Mouse (Mus musculus) neural tube, embryonic 15.5 days (tissue): ENCODE results near the gene Pwwp2b. TPM values are rescaled to one million over a fixed set of nuclear protein-coding genes. Genes with fewer than 3 reads are reported as not detected.

Source experiments
- ATAC-seq: fragments of 200-750 bp; cut with Nextera tagmentation; 2 replicates; pipeline ENCODE4 v1.8.0; 2017; ENCODE audit warnings: mild to moderate bottlenecking, moderate TSS enrichment, moderate library complexity; ENCODE audit not compliant: low FRiP score
- H3K27ac ChIP-seq: fragments of 300-500 bp; sonication (generic); replicated peaks from 2 replicates; pipeline ENCODE4 v1.5.1; 2015; ENCODE audit warnings: mild to moderate bottlenecking, inconsistent platforms
- H3K27me3 ChIP-seq: fragments of 300-500 bp; sonication (generic); replicated peaks from 2 replicates; pipeline ENCODE4 v1.6.1; 2015; ENCODE audit warnings: inconsistent platforms
- H3K36me3 ChIP-seq: fragments of 300-500 bp; sonication (generic); 2 replicates; pipeline ENCODE4 v1.6.1; 2015; ENCODE audit warnings: inconsistent platforms
- H3K4me1 ChIP-seq: fragments of 300-500 bp; sonication (generic); 2 replicates; pipeline ENCODE4 v1.6.1; 2015; ENCODE audit warnings: inconsistent platforms
- H3K4me2 ChIP-seq: fragments of 300-500 bp; sonication (generic); 2 replicates; pipeline ENCODE4 v1.6.1; 2015; ENCODE audit warnings: inconsistent platforms, mild to moderate bottlenecking, moderate library complexity
- H3K4me3 ChIP-seq: fragments of 300-500 bp; sonication (generic); replicated peaks from 2 replicates; pipeline ENCODE4 v1.5.1; 2015; ENCODE audit warnings: mild to moderate bottlenecking, inconsistent platforms
- H3K9ac ChIP-seq: fragments of 300-500 bp; sonication (generic); replicated peaks from 2 replicates; pipeline ENCODE4 v1.6.1; 2015; ENCODE audit warnings: mild to moderate bottlenecking, inconsistent platforms
- H3K9me3 ChIP-seq: fragments of 300-500 bp; sonication (generic); replicated peaks from 2 replicates; pipeline ENCODE4 v1.6.1; 2016; ENCODE audit warnings: inconsistent platforms
- WGBS: fragments of 180-500 bp; shearing (Covaris S2); methylation state at CpG from one replicate; pipeline ENCODE4 v1.1.7; 2015; ENCODE audit warnings: mixed read lengths; 5-methylcytosine and 5-hydroxymethylcytosine counted together
- polyA plus RNA-seq: library from polyadenylated mRNA; unstranded; fragments of >200 nt; fragmentation: Nextera tagmentation; extraction: Ambion mirVana; gene quantifications from 2 replicates; pipeline ENCODE4 v1.2.1, GENCODE M21; 2015

Gene Pwwp2b
- polyA plus RNA-seq, 1 experiment from 2014 or later: 5.8 TPM

DNA sequence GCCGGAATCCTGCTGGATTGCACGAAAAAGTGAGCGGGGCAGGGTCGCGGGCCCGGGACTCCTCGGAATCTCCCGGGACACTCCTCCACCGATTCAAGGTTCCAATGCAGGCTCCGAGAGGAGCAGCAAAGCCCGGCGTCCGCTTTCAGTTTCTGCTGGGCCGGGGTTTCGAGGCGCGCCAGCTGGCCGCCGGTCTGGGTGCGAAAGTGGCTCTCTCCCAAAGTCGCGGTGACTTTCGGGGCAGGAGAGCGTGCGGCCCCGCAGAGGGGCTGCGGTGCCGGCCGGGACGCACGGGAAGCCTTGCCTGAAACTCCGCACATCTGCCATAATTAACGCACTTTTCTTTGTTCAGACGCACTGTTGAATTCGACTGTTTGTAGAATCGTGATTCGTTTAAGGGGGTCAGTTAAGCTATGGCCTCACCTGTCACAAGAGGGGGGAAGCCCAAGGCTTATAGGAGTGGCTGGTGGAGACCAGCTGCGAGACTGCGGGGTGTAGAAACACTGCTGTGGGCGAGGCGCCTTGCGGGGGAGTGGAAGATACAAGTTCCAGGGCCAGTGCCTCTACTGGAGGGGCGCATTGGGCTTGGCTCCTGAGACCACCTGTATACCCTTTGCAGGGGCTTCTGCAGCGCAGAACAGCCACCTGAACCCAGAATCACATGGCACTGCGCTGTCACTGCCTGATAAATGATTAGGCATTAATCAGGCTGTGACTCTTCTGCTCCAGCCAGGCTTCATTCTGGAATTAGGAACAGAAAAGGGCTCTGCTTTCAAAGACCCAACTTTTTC is 528 bp downstream of the Pwwp2b start:
- H3K4me3 ChIP-seq: peak overlapping the region; percentile 71
- ATAC-seq: peak; percentile 1
- H3K27ac ChIP-seq: peak overlapping the region; percentile 68
- H3K4me2 ChIP-seq: peak overlapping the region; percentile 98
- H3K4me1 ChIP-seq: peaks cover 58% of the 10 kb centered on the region
- WGBS: 1% methylated on average over 45 of the region's 45 CpGs
- H3K9me3 ChIP-seq: no peaks in the 10 kb centered on the region
- peaks cover 14% of the 10 kb centered on the region for H3K27me3 ChIP-seq
- no peaks in the 10 kb centered on the region for H3K36me3 ChIP-seq
- peak overlapping the region; percentile 76 for H3K9ac ChIP-seq

DNA sequence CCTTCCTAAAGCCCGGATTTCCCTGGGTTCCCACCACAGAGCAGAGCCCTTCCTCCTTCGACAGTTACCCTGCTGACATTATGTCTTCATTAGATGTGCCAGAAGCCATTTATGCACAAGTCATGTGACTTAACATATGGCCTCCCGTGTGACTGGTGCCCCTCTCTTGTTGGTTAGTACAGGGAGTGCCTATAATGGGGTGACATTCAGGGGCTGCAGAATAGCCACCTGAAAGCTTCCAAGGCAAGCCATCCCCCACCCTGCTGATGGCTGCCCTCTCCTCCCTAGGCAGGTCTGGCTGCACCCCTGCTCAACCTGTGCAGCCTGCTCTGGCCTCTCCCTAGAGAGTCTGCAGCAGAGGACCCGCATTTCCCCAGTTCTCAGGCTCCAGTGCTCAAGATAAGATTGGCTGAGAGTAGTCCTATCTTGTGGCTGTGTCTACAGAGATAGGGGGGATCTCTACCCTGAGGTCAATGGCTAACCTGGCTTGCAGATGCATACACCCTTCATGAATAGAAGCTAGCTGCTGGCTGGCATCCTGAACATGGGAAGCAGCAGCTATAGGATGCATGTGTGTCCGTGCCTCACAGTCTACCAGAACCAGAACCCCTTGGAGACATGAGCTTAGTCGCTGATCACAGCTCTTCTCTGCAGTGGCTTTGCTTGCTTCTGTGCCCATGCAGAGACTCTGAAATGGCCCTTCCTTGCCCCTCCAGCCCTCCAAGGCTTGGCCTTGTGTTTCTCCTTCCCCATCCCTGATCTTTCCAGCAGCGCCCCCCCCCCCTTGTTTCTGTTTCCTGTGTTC is 1.3 kb downstream of the Pwwp2b start:
- Histone ChIP-seq H3K9ac (no peak overlapping the region), H3K27ac (0 out of 2 replicates have a peak overlapping the region, but pooled peaks have one; percentile 68), H3K36me3 (no peaks in the 10 kb centered on the region), H3K27me3 (peaks cover 11% of the 10 kb centered on the region), H3K9me3 (no peaks in the 10 kb centered on the region), H3K4me2 (peak overlapping the region; percentile 98), H3K4me3 (peak overlapping the region; percentile 71), H3K4me1 (peaks cover 58% of the 10 kb centered on the region)
- 33% methylated on average over 7 of the region's 7 CpGs for WGBS
- no peak for ATAC-seq

DNA sequence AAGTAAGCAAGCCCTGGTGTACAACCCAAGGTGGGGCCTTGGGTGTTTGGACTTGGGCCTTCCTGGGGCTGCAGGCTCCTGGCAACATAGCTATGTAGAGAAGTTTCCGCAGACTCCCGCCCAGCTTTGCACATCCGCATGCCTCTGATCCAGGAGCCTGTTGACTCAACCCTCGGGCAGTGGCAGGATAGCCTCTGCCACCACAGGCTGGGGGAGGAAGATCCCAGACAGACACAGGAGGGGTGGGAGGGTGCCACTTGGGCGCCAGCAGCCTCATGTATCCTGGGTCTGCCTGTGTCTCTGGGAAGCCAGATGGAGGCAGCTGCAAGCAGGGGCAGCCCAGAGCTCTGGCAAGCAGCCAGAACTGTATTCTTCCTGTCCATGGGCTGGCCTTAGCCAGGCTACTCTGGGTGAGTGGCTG is 3.6 kb downstream of the Pwwp2b start:
- no peak for ATAC-seq
- Histone ChIP-seq H3K9me3 (no peaks in the 10 kb centered on the region), H3K9ac (no peak overlapping the region), H3K4me1 (peaks cover 53% of the 10 kb centered on the region), H3K36me3 (peaks cover 15% of the 10 kb centered on the region; the same call in 1 of the 2 replicates), H3K27ac (no peak overlapping the region), H3K27me3 (no peaks in the 10 kb centered on the region), H3K4me3 (no peak overlapping the region), H3K4me2 (no peak overlapping the region)
- 60% methylated on average over 5 of the region's 5 CpGs for WGBS

DNA sequence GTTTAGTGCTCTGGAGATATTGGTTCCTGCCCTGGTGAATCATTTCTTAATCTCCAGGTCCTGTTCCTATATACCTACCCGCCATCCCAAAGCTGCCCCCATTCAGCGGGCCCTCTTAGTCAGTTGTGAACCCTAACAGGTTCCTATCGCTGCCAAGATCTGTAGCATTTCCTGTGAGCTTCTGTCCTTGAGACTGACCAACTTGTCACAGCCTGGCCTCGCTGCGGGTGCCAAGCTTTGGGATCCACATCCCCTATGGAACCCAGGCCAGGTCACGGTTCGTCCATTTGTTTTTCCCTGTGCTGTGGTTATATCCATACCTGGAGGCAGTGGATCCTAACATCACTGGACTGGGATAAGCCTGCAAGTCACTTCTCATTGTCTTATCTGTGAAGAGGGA is 4.3 kb downstream of the Pwwp2b start:
- Histone ChIP-seq H3K9ac (no peak overlapping the region), H3K4me1 (peaks cover 46% of the 10 kb centered on the region), H3K27ac (no peak overlapping the region), H3K4me2 (no peak overlapping the region), H3K36me3 (peaks cover 15% of the 10 kb centered on the region; the same call in 1 of the 2 replicates), H3K4me3 (no peak overlapping the region), H3K27me3 (no peaks in the 10 kb centered on the region), H3K9me3 (no peaks in the 10 kb centered on the region)
- 95% methylated on average over 7 of the region's 7 CpGs for WGBS
- ATAC-seq: no peak

DNA sequence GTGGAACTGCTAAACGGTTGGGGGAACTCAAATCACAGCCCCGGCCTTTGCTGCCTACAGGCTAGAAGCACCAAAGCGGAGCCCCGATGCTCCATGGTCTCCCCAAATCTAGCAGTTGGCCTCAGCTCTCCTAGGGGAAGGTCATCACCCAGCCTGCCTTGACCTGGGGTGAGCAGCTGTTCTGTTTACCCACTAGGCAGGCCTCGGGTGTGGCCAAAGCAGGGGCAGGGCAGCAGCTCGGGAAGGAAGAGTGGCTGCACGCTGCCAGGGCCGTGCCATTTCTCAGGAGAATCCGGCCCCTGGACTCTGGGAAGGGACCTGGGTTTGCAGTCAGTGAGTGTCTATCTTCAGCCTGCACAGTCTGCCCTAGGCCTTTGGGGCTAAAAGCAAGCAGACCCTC is 4.7 kb downstream of the Pwwp2b start:
- H3K27ac ChIP-seq: no peak overlapping the region
- no peak overlapping the region for H3K4me2 ChIP-seq
- H3K27me3 ChIP-seq: no peaks in the 10 kb centered on the region
- WGBS: 74% methylated on average over 9 of the region's 9 CpGs
- no peak overlapping the region for H3K9ac ChIP-seq
- H3K36me3 ChIP-seq: peaks cover 15% of the 10 kb centered on the region; the same call in 1 of the 2 replicates
- ATAC-seq: no peak
- no peaks in the 10 kb centered on the region for H3K9me3 ChIP-seq
- no peak overlapping the region for H3K4me3 ChIP-seq
- peaks cover 42% of the 10 kb centered on the region for H3K4me1 ChIP-seq

DNA sequence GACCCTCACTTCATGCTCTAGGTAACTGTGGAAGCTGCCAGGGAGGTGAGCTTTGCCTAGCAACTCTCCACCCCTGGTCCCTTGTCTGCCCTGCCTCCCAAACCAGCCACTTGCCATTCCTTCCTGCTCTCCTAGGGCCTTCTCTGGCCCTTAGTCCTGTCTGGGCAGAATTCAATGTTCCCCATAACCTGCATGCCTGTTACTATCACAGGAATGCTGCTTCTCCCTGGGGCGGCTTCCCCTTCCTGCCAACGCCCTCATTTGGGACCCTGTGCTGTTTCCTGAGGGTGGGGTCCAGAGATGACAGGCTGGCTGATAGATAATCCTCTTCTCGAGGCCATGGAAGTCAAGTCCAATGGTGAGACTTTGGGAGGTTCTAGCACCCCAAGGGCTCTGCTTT is 5.2 kb downstream of the Pwwp2b start:
- no peak overlapping the region for H3K9ac ChIP-seq
- peaks cover 15% of the 10 kb centered on the region; the same call in 1 of the 2 replicates for H3K36me3 ChIP-seq
- peaks cover 40% of the 10 kb centered on the region for H3K4me1 ChIP-seq
- no peak overlapping the region for H3K4me3 ChIP-seq
- no peak overlapping the region for H3K27ac ChIP-seq
- WGBS: 75% methylated on average over 3 of the region's 3 CpGs
- no peak for ATAC-seq
- no peaks in the 10 kb centered on the region for H3K27me3 ChIP-seq
- H3K4me2 ChIP-seq: no peak overlapping the region
- H3K9me3 ChIP-seq: no peaks in the 10 kb centered on the region

DNA sequence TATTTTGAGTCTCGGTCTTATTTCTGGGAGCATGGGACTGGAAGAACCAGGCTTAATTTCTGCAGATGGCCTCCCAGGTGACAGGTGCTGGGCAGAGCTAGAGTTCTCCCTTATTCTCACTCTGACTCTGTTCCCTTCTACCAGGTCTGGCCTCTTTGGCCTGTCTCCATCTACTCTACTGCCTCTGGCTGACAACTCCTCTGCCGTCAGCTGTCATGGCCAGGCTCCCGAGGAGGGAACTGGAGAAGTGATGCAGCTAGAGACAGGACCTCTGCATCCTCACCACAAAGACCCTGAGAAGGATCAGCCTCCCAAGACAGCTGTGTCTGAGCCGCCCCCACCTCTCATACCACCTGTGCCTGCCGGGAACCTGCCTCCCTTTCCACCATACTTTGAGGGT is 6.3 kb downstream of the Pwwp2b start:
- ATAC-seq: no peak
- 82% methylated on average over 5 of the region's 5 CpGs for WGBS

DNA sequence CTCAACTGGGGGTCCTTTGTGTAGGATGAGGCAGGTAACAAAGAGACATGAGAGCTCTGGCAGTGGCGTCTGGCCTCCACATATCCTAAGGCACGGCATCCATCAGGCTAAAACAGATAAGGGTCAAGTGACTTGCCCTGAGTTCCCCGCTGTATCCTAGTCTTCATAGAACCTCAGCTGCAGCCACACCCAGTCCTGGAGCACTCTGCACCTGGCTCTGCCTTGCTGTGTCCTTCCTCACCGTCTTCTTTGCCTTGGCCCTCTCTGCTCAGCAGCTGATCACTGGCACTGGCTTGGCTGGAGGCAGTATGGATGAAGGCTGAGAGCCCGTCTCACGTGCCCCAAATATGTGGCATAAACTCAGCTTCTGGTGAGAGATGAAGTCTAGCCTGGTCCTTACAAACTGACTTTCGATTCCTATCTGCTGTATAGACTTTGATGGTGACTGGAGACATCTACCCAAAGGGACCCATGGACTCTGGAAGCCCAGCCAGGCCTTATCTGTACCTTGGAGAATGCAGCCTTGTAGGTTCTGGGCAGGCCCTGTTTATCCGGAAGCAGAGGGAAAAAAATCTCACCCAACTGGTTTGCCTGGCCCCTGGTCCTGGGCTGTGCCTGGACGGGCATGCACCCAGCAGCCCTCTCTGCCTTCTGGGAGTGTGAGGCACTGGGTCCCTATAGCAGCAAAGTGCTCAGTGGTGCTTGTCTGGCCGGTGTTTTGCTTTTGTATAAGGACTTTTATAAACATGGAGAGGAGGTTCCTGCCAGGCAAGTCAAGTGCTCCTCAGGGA is 9.7 kb downstream of the Pwwp2b start:
- WGBS: 78% methylated on average over 10 of the region's 10 CpGs

More for the DNA sequence above, 6.3 kb downstream of the Pwwp2b start:
- H3K4me1 ChIP-seq: peaks cover 29% of the 10 kb centered on the region
- H3K4me2 ChIP-seq: no peak overlapping the region
- no peak overlapping the region for H3K27ac ChIP-seq
- H3K27me3 ChIP-seq: no peaks in the 10 kb centered on the region
- H3K36me3 ChIP-seq: peaks cover 15% of the 10 kb centered on the region; the same call in 1 of the 2 replicates
- H3K4me3 ChIP-seq: no peak overlapping the region
- H3K9me3 ChIP-seq: no peaks in the 10 kb centered on the region
- no peak overlapping the region for H3K9ac ChIP-seq

DNA sequence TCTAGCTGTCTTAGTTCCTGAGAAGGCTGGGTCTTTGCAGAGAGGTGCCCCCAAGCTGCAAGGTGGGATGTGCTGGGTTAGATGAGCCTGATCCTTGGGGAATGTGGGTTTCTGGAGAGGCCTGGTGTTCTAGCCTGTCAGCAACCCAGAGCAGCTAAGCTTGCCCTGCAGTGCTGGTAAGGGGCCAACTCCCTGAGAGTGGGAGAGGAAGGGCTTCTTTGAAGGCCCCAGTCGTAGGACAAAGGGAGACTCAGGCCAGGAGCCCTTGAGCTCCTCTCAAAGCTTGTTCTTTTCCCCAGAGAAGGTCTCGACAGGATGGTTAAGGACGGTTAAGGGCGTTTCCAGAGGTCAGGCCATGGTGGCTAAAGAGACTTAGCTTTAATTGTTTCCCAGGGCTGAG is 16.1 kb downstream of the Pwwp2b start:
- no peak for ATAC-seq

More for the DNA sequence above, 9.7 kb downstream of the Pwwp2b start:
- no peaks in the 10 kb centered on the region for H3K9me3 ChIP-seq
- H3K4me2 ChIP-seq: no peak overlapping the region
- H3K27ac ChIP-seq: no peak overlapping the region
- peaks cover 15% of the 10 kb centered on the region; the same call in 1 of the 2 replicates for H3K36me3 ChIP-seq
- H3K4me1 ChIP-seq: peaks cover 2% of the 10 kb centered on the region; the same call in 1 of the 2 replicates
- no peaks in the 10 kb centered on the region for H3K27me3 ChIP-seq
- no peak overlapping the region for H3K4me3 ChIP-seq
- no peak overlapping the region for H3K9ac ChIP-seq
- no peak for ATAC-seq

DNA sequence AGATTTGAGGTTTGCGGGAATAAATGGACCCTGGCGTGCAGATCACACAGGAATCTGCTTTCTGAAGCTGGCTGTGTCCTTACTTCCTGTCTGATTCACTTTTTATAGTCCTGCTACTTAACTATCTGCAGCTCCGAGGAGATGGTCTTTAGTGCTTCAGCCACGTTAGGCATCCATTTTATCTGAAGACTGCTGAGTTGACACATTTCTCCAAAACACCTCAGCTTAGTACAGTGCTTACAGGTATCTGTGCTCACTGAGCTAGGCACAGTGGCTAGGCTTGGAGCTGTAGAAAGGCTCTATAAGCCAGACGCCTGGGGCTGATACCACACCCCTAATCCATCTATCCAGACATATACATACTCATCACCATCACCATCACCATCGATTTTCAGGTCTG is 17.4 kb downstream of the Pwwp2b start:
- H3K4me3 ChIP-seq: no peak overlapping the region
- H3K4me2 ChIP-seq: no peak overlapping the region
- peaks cover 5% of the 10 kb centered on the region; the same call in 1 of the 2 replicates for H3K4me1 ChIP-seq
- 67% methylated on average over 6 of the region's 6 CpGs for WGBS
- ATAC-seq: no peak
- no peak overlapping the region for H3K9ac ChIP-seq
- no peaks in the 10 kb centered on the region for H3K27me3 ChIP-seq
- H3K27ac ChIP-seq: no peak overlapping the region
- no peaks in the 10 kb centered on the region for H3K9me3 ChIP-seq
- 0 out of 2 replicates have a peak, but pooled peaks cover 13% of the 10 kb centered on the region for H3K36me3 ChIP-seq

More for the DNA sequence above, 16.1 kb downstream of the Pwwp2b start:
- Histone ChIP-seq H3K27ac (no peak overlapping the region), H3K27me3 (no peaks in the 10 kb centered on the region), H3K4me1 (peaks cover 5% of the 10 kb centered on the region; the same call in 1 of the 2 replicates), H3K9ac (no peak overlapping the region), H3K4me2 (no peak overlapping the region), H3K9me3 (no peaks in the 10 kb centered on the region), H3K4me3 (no peak overlapping the region), H3K36me3 (0 out of 2 replicates have a peak, but pooled peaks cover 13% of the 10 kb centered on the region)
- WGBS: 59% methylated on average over 4 of the region's 4 CpGs

DNA sequence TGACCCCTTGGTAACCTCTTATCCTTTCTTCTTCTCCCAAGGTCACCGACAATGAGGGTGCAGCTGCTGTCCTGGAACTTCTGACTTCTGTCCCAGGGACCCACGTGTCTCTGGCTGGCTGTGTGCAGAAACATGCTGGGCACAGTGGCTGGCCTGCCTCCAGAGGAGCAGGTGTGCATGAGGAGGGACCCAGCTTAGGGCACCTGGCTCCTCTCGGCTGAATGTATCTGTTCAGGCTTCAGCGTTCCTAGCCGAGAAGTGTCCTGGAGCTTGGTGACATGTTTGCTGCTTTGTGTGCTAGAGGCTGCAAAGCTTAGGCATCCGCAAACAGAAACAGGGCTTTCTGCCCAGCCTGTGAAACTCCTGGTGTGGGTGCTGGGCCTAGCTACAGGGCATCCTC is 18.1 kb downstream of the Pwwp2b start:
- no peaks in the 10 kb centered on the region for H3K27me3 ChIP-seq
- H3K9me3 ChIP-seq: no peaks in the 10 kb centered on the region
- H3K9ac ChIP-seq: no peak overlapping the region
- H3K4me1 ChIP-seq: peaks cover 5% of the 10 kb centered on the region; the same call in 1 of the 2 replicates
- no peak overlapping the region for H3K4me3 ChIP-seq
- H3K36me3 ChIP-seq: 0 out of 2 replicates have a peak, but pooled peaks cover 13% of the 10 kb centered on the region
- 69% methylated on average over 6 of the region's 6 CpGs for WGBS
- no peak for ATAC-seq
- no peak overlapping the region for H3K4me2 ChIP-seq
- H3K27ac ChIP-seq: no peak overlapping the region
